Mouse (Mus musculus): Measurements from ENCODE around the gene Ephb2. TPM values are rescaled to one million over a fixed set of nuclear protein-coding genes. Genes with fewer than 3 reads are reported as not detected.

Gene Ephb2
- polyA plus RNA-seq, 1 experiment from 2014 or later = 7.8 TPM

DNA sequence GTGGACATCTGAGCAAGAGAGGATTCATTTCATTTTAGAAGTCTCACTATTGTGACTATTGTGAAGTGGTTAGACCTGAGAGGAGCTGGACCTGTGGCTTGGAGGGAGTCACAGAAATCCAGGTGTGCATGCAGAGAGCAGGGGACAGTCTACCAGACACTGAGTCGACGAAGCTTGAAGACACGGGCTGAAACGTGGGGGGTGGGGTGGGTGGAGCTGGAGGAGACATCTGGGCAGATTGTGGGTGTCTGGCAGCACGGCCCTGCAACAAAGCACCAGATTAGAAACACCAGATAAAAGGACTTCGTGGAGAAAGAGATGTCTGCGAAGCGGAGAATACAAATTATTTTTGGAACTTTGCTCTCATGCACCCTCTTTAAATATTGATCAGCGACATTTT, 27.7 kb upstream of the Ephb2 start:
- 42% methylated on average over 9 of the region's 9 CpGs for WGBS
- peaks cover 22% of the 10 kb centered on the region for H3K4me1 ChIP-seq (ENCODE audit: control insufficient read depth, insufficient read depth, low read depth, low read length)

DNA sequence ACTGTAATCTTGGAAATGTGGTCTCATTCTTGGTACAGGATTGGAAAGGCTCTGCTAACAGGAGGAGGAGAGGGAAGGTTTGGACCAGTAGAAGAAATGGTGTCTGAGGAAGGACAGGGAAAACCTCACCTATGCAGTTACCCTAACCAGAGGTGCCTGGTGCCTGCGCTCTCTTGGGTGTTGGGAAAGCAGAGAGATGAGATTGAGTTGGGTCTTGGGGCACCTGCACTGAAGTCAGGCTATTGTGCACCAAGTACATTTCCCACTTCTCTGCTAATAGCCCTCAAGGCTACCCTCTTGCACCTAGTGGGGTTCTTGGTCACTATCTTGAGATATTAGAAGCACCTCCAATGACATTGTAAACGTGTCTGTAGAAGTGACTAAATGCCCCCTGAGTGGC, 26.6 kb upstream of the Ephb2 start:
- H3K4me2 ChIP-seq (ENCODE audit: low read length) = no peak overlapping the region
- H3K36me3 ChIP-seq (ENCODE audit: control insufficient read depth, insufficient read depth, low read length) = no peaks in the 10 kb centered on the region
- peaks cover 15% of the 10 kb centered on the region for H3K4me1 ChIP-seq (ENCODE audit: control insufficient read depth, insufficient read depth, low read depth, low read length)
- H3K4me3 ChIP-seq (ENCODE audit: low read length) = no peak overlapping the region
- no peak overlapping the region for H3K9ac ChIP-seq (ENCODE audit: low read depth, low read length)
- H3K27ac ChIP-seq (ENCODE audit: low read depth, low read length) = no peak overlapping the region
- no peak for ATAC-seq
- no peaks in the 10 kb centered on the region for H3K9me3 ChIP-seq (ENCODE audit: control insufficient read depth, low read length)
- no peaks in the 10 kb centered on the region for H3K27me3 ChIP-seq (replicated peaks; ENCODE audit: control insufficient read depth, insufficient read depth, low read length)
- 76% methylated on average over 2 of the region's 2 CpGs for WGBS

More for the DNA sequence above, 27.7 kb upstream of the Ephb2 start:
- Histone ChIP-seq H3K4me3 (ENCODE audit: low read length) (no peak overlapping the region), H3K4me2 (ENCODE audit: low read length) (no peak overlapping the region), H3K9ac (ENCODE audit: low read depth, low read length) (no peak overlapping the region), H3K9me3 (ENCODE audit: control insufficient read depth, low read length) (no peaks in the 10 kb centered on the region), H3K36me3 (ENCODE audit: control insufficient read depth, insufficient read depth, low read length) (no peaks in the 10 kb centered on the region), H3K27me3 (replicated peaks; ENCODE audit: control insufficient read depth, insufficient read depth, low read length) (no peaks in the 10 kb centered on the region), H3K27ac (ENCODE audit: low read depth, low read length) (no peak overlapping the region)
- ATAC-seq = no peak

DNA sequence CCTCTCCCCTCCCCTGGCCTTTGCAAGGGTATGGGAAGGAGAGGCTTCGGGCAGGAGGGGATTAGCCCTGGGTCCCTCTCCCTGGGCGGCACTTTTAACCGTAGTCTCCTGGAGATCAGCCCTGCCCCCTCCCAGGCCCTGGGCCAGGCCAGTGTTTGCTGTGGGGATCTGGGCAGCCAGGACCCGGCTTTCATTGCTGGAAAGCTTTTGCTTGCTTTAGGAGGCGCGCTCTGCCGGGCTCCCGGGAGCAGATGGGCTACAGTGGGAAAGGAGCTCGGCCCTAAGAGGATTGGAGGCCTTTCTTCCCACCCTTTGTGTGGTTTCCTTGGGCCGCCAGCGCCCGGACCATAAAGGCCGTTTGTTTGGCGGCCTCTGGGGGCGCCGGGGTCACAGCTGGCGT, 26.0 kb upstream of the Ephb2 start:
- peaks cover 15% of the 10 kb centered on the region for H3K4me1 ChIP-seq (ENCODE audit: control insufficient read depth, insufficient read depth, low read depth, low read length)
- 9% methylated on average over 17 of the region's 17 CpGs for WGBS
- H3K36me3 ChIP-seq (ENCODE audit: control insufficient read depth, insufficient read depth, low read length) = no peaks in the 10 kb centered on the region
- no peak overlapping the region for H3K4me3 ChIP-seq (ENCODE audit: low read length)
- peak overlapping the region; percentile 2; the same call in 1 of the 2 replicates for H3K9ac ChIP-seq (ENCODE audit: low read depth, low read length)
- no peak overlapping the region; the same call in 1 of the 2 replicates for H3K27ac ChIP-seq (ENCODE audit: low read depth, low read length)
- no peak overlapping the region for H3K4me2 ChIP-seq (ENCODE audit: low read length)
- ATAC-seq = peak; percentile 43; the same call in 1 of the 2 replicates
- H3K27me3 ChIP-seq (replicated peaks; ENCODE audit: control insufficient read depth, insufficient read depth, low read length) = no peaks in the 10 kb centered on the region
- H3K9me3 ChIP-seq (ENCODE audit: control insufficient read depth, low read length) = no peaks in the 10 kb centered on the region

DNA sequence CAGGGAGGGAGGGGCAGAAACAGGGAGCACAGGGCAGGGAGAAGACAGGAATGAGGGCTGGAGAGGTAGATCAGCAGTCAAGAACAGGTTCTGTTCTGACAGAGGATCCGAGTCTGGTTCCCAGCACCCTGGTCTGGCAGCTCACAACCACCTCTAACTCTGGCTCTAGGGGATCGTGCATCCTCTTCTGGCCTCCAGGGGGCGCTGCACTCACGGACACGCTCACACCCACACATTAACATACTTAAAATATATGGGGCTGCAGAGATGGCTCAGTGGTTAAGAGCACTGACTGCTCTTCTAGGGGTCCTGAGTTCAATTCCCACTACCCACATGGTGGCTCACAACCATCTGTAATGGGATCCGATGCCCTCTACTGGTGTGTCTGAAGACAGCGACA, 24.2 kb upstream of the Ephb2 start:
- Histone ChIP-seq H3K9ac (ENCODE audit: low read depth, low read length) (no peak overlapping the region), H3K9me3 (ENCODE audit: control insufficient read depth, low read length) (no peaks in the 10 kb centered on the region), H3K4me3 (ENCODE audit: low read length) (no peak overlapping the region), H3K27me3 (replicated peaks; ENCODE audit: control insufficient read depth, insufficient read depth, low read length) (no peaks in the 10 kb centered on the region), H3K4me1 (ENCODE audit: control insufficient read depth, insufficient read depth, low read depth, low read length) (peaks cover 11% of the 10 kb centered on the region), H3K4me2 (ENCODE audit: low read length) (no peak overlapping the region), H3K27ac (ENCODE audit: low read depth, low read length) (no peak overlapping the region), H3K36me3 (ENCODE audit: control insufficient read depth, insufficient read depth, low read length) (no peaks in the 10 kb centered on the region)
- no peak for ATAC-seq
- WGBS = 88% methylated on average over 7 of the region's 7 CpGs

DNA sequence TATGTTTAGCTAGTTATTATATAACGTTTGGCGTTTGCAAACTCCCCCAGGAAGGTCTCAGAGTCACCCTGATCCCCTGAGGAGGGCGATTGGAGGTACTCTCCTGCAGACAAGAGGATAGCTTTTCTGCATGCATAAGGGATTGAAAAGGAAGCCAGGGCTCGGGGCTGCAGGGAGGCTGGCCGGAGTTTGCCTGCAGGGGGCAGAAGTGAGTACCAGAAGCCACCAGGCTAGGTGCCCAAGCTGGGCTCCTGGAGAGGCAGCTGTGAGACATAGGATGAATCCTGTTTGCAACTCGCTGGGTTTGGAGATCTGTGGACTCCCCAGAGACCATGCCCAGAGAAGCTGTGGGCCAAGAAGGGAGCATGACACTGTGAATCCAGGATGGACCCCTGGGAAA, 19.3 kb upstream of the Ephb2 start:
- H3K9me3 ChIP-seq (ENCODE audit: control insufficient read depth, low read length) = no peaks in the 10 kb centered on the region
- H3K4me1 ChIP-seq (ENCODE audit: control insufficient read depth, insufficient read depth, low read depth, low read length) = no peaks in the 10 kb centered on the region
- no peak for ATAC-seq
- no peaks in the 10 kb centered on the region for H3K36me3 ChIP-seq (ENCODE audit: control insufficient read depth, insufficient read depth, low read length)
- H3K4me3 ChIP-seq (ENCODE audit: low read length) = no peak overlapping the region
- no peak overlapping the region for H3K27ac ChIP-seq (ENCODE audit: low read depth, low read length)
- 29% methylated on average over 6 of the region's 6 CpGs for WGBS
- no peak overlapping the region for H3K4me2 ChIP-seq (ENCODE audit: low read length)
- H3K9ac ChIP-seq (ENCODE audit: low read depth, low read length) = no peak overlapping the region
- no peaks in the 10 kb centered on the region for H3K27me3 ChIP-seq (replicated peaks; ENCODE audit: control insufficient read depth, insufficient read depth, low read length)

DNA sequence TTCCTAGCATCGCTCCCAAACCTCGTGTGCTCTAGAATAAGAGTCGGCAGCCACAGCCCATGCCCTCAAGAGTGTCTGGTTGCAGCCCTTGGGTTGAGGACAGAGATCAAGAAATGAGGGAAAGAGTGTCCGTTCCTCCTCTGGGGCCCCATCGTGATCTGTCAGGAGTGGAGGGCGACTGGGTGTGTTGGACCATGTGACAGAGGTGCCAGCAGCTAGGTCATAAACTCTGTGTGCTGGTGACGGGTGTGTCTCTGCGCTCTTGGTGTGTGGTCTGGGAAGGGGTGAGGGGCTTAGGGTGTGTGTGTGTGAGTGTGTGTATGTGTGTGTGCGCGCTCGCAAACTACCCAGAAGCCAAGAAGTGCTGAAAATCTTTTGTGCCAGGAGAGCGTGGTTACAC, 17.2 kb upstream of the Ephb2 start:
- Histone ChIP-seq H3K9ac (ENCODE audit: low read depth, low read length) (no peak overlapping the region), H3K4me2 (ENCODE audit: low read length) (no peak overlapping the region), H3K36me3 (ENCODE audit: control insufficient read depth, insufficient read depth, low read length) (no peaks in the 10 kb centered on the region), H3K27me3 (replicated peaks; ENCODE audit: control insufficient read depth, insufficient read depth, low read length) (no peaks in the 10 kb centered on the region), H3K4me1 (ENCODE audit: control insufficient read depth, insufficient read depth, low read depth, low read length) (0 out of 2 replicates have a peak, but pooled peaks cover under 1% of the 10 kb centered on the region), H3K27ac (ENCODE audit: low read depth, low read length) (no peak overlapping the region), H3K4me3 (ENCODE audit: low read length) (no peak overlapping the region), H3K9me3 (ENCODE audit: control insufficient read depth, low read length) (no peaks in the 10 kb centered on the region)
- no peak for ATAC-seq
- WGBS = 86% methylated on average over 12 of the region's 12 CpGs

DNA sequence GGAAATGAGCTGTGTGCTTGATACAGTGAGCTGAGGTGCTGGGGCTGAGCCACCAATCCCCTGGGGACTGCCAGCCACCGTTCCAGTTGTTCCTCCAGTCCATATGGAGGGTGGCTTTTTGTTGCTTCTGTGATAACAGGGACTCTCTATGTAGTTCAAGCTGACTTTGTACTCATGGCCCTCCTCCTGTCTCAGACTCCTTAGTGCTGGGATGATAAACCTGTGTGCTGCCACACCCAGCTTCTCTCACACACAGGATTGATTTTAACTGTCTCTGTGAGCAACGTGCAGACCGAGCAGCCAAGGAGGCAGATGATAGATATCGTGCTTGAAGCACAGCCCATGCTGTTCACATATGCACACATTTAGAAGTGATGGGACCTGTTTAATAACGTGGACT, 16.3 kb upstream of the Ephb2 start:
- Histone ChIP-seq H3K27ac (ENCODE audit: low read depth, low read length) (no peak overlapping the region), H3K4me1 (ENCODE audit: control insufficient read depth, insufficient read depth, low read depth, low read length) (peaks cover 3% of the 10 kb centered on the region; the same call in 1 of the 2 replicates), H3K9ac (ENCODE audit: low read depth, low read length) (no peak overlapping the region), H3K27me3 (replicated peaks; ENCODE audit: control insufficient read depth, insufficient read depth, low read length) (no peaks in the 10 kb centered on the region), H3K36me3 (ENCODE audit: control insufficient read depth, insufficient read depth, low read length) (no peaks in the 10 kb centered on the region), H3K4me2 (ENCODE audit: low read length) (no peak overlapping the region), H3K9me3 (ENCODE audit: control insufficient read depth, low read length) (no peaks in the 10 kb centered on the region), H3K4me3 (ENCODE audit: low read length) (no peak overlapping the region)
- 47% methylated on average over 5 of the region's 5 CpGs for WGBS
- ATAC-seq = no peak

DNA sequence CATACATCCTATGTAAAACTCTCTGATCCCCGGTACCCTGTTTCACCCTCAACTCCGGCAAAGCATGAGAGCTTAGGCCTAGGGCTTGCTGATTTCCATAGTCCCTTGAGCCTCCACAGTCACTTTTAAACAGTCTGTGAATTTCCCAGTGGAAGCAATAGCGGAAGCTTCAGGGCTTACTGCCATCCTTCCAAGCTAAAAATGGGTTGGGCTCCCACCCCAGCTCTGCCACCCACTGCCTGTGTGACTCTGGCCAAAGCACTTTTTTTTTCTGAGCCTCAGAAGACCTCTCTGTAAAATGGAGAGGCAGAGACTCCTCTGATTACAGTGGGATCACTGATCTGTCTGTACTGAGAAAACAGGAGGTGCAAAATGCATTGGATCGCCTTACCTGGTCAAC, 12.8 kb upstream of the Ephb2 start:
- no peak for ATAC-seq
- Histone ChIP-seq H3K4me1 (ENCODE audit: control insufficient read depth, insufficient read depth, low read depth, low read length) (peaks cover 3% of the 10 kb centered on the region; the same call in 1 of the 2 replicates), H3K27ac (ENCODE audit: low read depth, low read length) (no peak overlapping the region), H3K9me3 (ENCODE audit: control insufficient read depth, low read length) (no peaks in the 10 kb centered on the region), H3K36me3 (ENCODE audit: control insufficient read depth, insufficient read depth, low read length) (no peaks in the 10 kb centered on the region), H3K9ac (ENCODE audit: low read depth, low read length) (no peak overlapping the region), H3K4me2 (ENCODE audit: low read length) (no peak overlapping the region), H3K4me3 (ENCODE audit: low read length) (no peak overlapping the region), H3K27me3 (replicated peaks; ENCODE audit: control insufficient read depth, insufficient read depth, low read length) (no peaks in the 10 kb centered on the region)
- 70% methylated on average over 4 of the region's 4 CpGs for WGBS

DNA sequence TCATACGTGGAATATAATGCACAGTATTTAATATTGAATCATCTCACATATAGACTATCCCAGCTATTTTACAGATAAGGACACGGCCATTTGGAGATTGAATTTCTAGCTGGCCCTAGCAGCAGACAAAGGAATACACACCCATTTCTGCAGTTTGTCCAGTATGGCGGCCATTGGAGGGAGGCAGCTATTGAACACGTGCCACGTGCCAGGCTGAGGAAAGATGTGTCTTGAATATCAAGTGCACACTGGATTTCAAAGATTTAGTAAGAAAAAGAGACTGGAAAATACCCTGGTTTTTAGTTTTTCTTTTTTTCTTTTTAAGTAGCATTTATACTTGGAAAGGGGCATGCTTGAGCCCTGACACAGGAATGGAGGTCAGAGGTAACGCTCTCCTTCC, 11.4 kb upstream of the Ephb2 start:
- Histone ChIP-seq H3K4me2 (ENCODE audit: low read length) (no peak overlapping the region), H3K27ac (ENCODE audit: low read depth, low read length) (no peak overlapping the region), H3K4me1 (ENCODE audit: control insufficient read depth, insufficient read depth, low read depth, low read length) (peaks cover 3% of the 10 kb centered on the region; the same call in 1 of the 2 replicates), H3K9ac (ENCODE audit: low read depth, low read length) (no peak overlapping the region), H3K9me3 (ENCODE audit: control insufficient read depth, low read length) (no peaks in the 10 kb centered on the region), H3K27me3 (replicated peaks; ENCODE audit: control insufficient read depth, insufficient read depth, low read length) (no peaks in the 10 kb centered on the region), H3K4me3 (ENCODE audit: low read length) (no peak overlapping the region), H3K36me3 (ENCODE audit: control insufficient read depth, insufficient read depth, low read length) (no peaks in the 10 kb centered on the region)
- 57% methylated on average over 6 of the region's 6 CpGs for WGBS
- no peak; the same call in 1 of the 2 replicates for ATAC-seq

DNA sequence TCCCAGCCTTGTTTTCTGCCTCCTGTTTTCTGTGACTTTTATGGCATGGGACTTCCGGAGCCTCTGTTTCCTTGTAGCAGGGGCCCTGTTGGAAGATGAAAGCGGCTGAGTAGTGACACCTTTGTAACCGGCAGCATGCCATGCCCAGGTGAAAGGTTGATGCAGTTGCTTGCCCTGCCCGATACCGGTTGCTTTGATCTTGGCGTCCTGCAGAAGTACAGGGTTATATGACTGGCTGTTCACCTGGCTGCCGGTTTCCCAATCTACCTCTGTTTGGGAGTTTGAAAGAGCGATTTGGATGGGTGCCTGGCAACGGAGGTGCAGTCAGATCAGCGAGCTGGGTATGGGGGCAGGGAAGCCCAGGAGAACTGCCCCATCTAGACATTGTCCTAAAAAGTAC, 7.0 kb upstream of the Ephb2 start:
- H3K9ac ChIP-seq (ENCODE audit: low read depth, low read length) = no peak overlapping the region
- WGBS = 85% methylated on average over 10 of the region's 10 CpGs
- ATAC-seq = no peak

More for the DNA sequence above, 7.0 kb upstream of the Ephb2 start:
- H3K27ac ChIP-seq (ENCODE audit: low read depth, low read length) = no peak overlapping the region
- H3K36me3 ChIP-seq (ENCODE audit: control insufficient read depth, insufficient read depth, low read length) = no peaks in the 10 kb centered on the region
- no peak overlapping the region for H3K4me3 ChIP-seq (ENCODE audit: low read length)
- no peaks in the 10 kb centered on the region for H3K9me3 ChIP-seq (ENCODE audit: control insufficient read depth, low read length)
- no peak overlapping the region for H3K4me2 ChIP-seq (ENCODE audit: low read length)
- H3K4me1 ChIP-seq (ENCODE audit: control insufficient read depth, insufficient read depth, low read depth, low read length) = peaks cover 10% of the 10 kb centered on the region
- no peaks in the 10 kb centered on the region for H3K27me3 ChIP-seq (replicated peaks; ENCODE audit: control insufficient read depth, insufficient read depth, low read length)

Measured in hindbrain, embryonic 16.5 days (tissue).